Mouse (Mus musculus) megakaryocyte progenitor cell, adult 5-6 weeks (primary cell): ENCODE measurements at regions not wholly inside any gene's neighbourhood (a gene's known extent, or its start where the extent isn't known, plus 50 kb on each side); places are given as distances from the start of the nearest gene placed in this dataset.

Experiments used
- ATAC-seq: replicated peaks from 2 replicates; pipeline ENCODE4 v1.8.0; 2016; ENCODE audit warnings: mild to moderate bottlenecking, moderate TSS enrichment, inconsistent platforms; ENCODE audit not compliant: poor library complexity

GRCm38 (mm10) chr8:115551262-115551661 is 156.3 kb downstream of the Maf start:
- no peak for ATAC-seq

DNA sequence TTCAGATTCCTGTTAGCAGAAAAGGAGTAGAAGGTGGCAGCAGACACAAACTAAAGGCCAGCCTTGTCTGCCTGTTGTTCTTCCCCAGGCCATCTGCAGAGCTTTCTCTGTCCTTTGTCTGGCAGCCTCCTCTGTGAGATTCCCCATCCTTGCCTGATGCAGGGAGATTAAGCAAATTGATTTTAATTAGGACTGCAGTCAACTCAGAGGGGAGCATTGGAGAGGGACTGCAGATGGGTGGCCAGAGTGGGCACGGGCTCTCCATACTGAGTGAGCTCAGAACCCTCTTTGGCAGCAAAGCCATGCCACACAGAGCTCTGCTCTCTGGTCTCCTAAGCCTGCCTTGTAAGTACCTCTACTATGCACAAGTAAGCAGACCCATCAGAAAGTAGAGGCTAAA is 158.5 kb downstream of the Maf start:
- ATAC-seq: no peak

GRCm38 (mm10) chr8:115544067-115544466 is 163.5 kb downstream of the Maf start:
- no peak for ATAC-seq

DNA sequence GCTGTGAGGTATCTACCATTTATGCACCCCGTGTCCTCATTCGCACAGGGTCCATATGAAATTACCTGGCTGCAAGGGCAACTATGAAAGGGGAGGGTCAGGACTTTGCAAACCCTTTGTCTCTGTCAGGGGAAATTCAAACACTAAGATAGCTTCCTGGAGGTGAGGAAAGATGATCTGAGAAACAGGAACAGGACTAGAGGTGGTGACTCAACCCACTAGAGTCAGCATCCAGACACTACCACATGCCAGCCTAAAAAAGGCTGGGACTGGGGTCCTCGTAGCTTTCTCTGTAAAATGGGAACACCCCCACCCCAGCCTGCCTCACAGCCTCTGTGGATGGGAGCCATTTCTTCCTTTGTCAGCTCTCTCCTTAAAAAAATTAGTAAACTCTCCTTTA is 164.7 kb downstream of the Maf start:
- 0 out of 2 replicates have a peak, but pooled peaks have one; percentile 17 for ATAC-seq

DNA sequence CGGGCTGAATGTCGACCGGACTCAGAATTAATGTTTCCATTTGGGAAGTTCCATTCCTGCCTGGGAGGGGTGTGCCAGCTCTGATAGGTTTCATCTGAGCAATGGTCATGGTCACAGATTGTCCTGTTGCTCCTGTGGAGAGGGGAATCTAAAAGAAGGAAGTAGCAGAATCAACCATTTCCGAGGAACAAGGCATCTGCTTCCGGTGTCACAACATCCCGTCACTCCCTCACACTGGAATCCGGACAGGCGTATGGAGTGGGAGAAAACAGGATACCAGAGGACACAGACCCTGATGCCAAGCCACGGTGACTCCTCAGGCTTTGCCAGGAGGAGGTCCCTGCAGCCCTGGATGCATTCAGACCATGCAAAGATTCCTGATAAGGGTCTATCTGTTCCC is 168.0 kb downstream of the Maf start:
- ATAC-seq: peak; percentile 68

DNA sequence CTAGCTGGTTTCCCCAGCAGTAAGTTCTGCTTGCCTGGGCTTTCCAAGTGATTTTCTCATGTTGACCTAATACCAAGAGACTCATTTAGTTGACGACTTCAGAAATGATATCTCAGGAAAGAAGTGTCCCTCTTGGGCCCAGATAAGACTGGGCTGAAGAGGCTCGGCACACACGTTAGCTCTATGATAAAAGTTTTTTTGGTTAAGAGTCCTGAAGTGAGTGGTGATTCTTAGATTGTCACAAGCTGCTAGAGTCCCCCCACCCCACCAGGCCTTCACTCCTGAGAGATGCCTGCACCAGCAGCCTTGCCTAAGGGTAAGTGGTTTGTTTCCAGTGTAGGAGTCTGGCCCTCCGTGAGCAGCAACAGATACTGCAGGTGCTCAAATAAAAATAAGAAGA is 169.4 kb downstream of the Maf start:
- ATAC-seq: peak; percentile 57

DNA sequence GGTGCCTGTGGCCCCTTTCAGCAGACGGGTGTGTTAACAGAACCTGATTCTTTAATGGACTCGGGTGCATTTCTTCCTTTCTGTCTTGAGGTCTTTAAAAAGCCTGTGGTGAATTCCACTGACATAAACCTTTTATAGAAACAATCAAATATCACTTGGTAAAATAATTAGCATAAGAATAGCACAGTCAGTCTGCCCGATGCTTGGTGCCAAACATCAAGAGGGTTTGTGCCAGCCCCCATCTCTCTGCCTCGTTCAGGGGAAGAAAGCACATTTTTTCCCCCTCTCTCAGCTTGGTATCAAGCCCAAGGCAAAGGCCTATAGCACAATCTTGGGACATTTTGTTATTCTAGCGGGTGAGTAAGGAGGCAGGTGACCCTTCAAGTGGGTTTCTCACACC is 169.8 kb downstream of the Maf start:
- ATAC-seq: no peak

DNA sequence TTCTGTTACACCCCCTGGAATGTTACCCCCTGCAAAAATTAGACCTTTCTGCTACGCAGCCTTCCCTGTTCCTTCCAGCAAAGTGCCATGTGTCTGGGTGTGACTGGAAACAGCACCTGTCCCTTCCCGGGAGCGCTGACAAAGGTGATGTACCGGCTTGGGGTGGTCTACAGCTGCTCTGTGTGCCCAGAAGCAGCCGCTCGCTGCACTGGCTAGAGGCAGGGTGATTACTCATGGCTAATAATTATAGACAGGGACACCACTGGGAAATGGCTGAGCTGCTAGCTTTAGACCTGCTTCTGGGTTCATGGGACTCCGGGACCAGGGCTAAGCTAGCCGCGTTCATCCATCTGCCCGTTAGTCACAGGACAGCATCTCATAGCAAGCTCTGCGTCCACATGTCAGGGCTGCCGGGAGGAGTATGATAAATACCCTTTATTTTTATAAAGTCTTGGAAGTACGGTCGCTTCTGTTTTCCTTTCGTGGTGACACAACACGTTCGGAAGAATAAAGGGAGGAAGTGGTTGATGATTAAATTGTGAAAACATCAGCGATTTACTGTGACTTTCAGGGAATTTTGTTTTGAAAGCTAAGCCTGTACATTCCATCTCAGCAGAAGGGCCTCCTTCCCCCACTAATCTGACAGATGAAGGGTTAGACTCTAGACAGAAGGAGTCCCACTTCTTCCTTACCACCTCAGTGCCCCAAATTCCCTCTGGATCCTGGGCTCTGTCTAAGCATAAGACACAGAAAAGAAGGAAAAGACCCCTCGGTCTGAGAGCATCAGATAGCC is 170.8 kb downstream of the Maf start:
- no peak for ATAC-seq

DNA sequence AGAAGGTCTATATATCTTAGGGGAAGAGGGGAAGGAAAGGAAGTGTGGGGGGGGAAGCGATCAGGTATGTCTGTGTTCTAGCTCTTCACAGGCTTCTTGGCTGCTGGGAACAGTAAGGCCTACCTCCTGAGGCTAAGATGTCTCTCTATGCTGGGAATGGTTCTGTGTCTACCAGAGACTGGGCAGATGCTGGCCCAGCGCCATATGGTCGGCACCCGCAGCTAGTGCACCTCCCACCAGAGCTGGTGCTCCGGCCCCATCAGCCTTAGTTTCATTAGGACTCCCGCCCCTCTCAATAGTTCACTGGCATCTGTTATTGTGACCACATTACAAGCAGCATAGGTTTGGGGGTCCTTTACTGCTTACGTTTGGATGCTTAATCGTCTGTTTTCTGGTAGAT is 171.6 kb downstream of the Maf start:
- no peak for ATAC-seq

- ATAC-seq: no peak
Measured at GRCm38 (mm10) chr8:115534030-115534429, 173.6 kb downstream of the Maf start.

- ATAC-seq: 0 out of 2 replicates have a peak, but pooled peaks have one; percentile 6
Measured at GRCm38 (mm10) chr8:115531343-115531742, 176.3 kb downstream of the Maf start.

- ATAC-seq: peak; percentile 62
Measured at GRCm38 (mm10) chr8:115529568-115530342, 177.8 kb downstream of the Maf start.

DNA sequence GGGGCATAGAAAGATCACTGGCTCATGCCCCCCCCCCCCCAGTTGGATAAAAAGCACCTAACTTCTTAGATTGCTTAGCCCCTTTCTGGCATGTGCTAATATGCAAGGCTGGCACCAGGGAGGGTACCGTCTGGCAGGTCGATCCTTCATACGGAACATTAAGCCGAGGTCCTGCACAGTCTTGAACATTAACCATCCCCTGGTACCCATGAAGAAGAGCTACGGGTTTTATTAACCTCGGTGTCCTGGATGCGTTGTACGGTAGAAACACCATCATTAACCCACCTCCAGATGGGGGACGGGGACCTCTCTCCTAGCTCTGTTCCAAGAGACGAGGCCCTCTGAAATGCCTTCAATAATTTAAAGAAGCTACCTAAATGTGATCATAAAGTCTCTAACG is 178.7 kb downstream of the Maf start:
- ATAC-seq: no peak

- no peak for ATAC-seq
Measured at GRCm38 (mm10) chr8:115525149-115525548, 182.4 kb downstream of the Maf start.

- ATAC-seq: no peak
Measured at GRCm38 (mm10) chr8:115524713-115525112, 182.9 kb downstream of the Maf start.

- ATAC-seq: peak; percentile 37; the same call in 1 of the 2 replicates
Measured at GRCm38 (mm10) chr8:115522527-115522926, 185.1 kb downstream of the Maf start.

- ATAC-seq: peak; percentile 49; the same call in 1 of the 2 replicates
Measured at GRCm38 (mm10) chr8:115515647-115516046, 191.9 kb downstream of the Maf start.

GRCm38 (mm10) chr8:115514485-115514884 is 193.1 kb downstream of the Maf start:
- ATAC-seq: peak; percentile 13; the same call in 1 of the 2 replicates

- peak; percentile 30 for ATAC-seq
Measured at GRCm38 (mm10) chr8:115507180-115507579, 200.4 kb downstream of the Maf start.

- peak; percentile 93 for ATAC-seq
Measured at GRCm38 (mm10) chr8:115506741-115507140, 200.9 kb downstream of the Maf start.

- ATAC-seq: 0 out of 2 replicates have a peak, but pooled peaks have one; percentile 7
Measured at GRCm38 (mm10) chr8:115496016-115496415, 211.6 kb downstream of the Maf start.

DNA sequence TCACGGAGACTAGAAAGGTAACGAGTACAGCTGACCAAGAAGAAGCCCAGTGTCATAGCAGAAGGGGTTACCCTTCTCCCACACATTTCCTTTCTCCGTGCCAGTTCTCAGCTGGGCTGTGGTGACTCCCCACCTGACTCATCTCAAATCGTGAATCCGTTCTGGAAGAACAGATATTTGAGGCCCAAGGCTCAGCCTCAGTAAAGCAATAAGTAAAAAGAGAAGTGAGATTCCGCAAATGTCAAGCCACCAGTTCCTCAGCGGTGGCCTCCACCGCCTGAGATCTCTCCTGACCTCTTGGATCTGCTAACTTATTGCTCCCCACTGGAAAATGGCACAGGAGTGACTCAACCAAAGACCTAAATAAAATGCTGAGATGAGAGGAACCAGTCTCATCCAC is 213.2 kb downstream of the Maf start:
- peak; percentile 69 for ATAC-seq
